Mouse (Mus musculus) limb, embryonic 14.5 days (tissue): ENCODE data around the gene Kctd12. TPM values are rescaled to one million over a fixed set of nuclear protein-coding genes. Genes with fewer than 3 reads are reported as not detected.
A peak's percentile ranks its signal among the peaks of the same experiment; 100 is the strongest.

Source experiments
- ATAC-seq: fragments of 200-750 bp; cut with Nextera tagmentation; 2 replicates; pipeline ENCODE4 v1.8.0; 2017; ENCODE audit warnings: low read depth, moderate number of reproducible peaks, moderate TSS enrichment; ENCODE audit not compliant: low FRiP score
- DNase-seq: peaks from one replicate; pipeline ENCODE4 v3.0.0-alpha.2; 2015; ENCODE audit warnings: low spot score
- H3K27ac ChIP-seq: fragments of 300-500 bp; sonication (generic); replicated peaks from 2 replicates; pipeline ENCODE4 v1.5.1; 2014; ENCODE audit warnings: low read depth, mild to moderate bottlenecking, low read length, moderate library complexity, mixed read lengths
- H3K27me3 ChIP-seq: fragments of 300-500 bp; sonication (generic); 2 replicates; pipeline ENCODE4 v1.6.1; 2014; ENCODE audit warnings: low read length, mixed read lengths; ENCODE audit not compliant: control insufficient read depth, insufficient read depth
- H3K36me3 ChIP-seq: fragments of 300-500 bp; sonication (generic); 2 replicates; pipeline ENCODE4 v1.6.1; 2014; ENCODE audit warnings: mild to moderate bottlenecking, low read length, moderate library complexity, mixed read lengths; ENCODE audit not compliant: control insufficient read depth, insufficient read depth
- H3K4me1 ChIP-seq: fragments of 300-500 bp; sonication (generic); 2 replicates; pipeline ENCODE4 v1.6.1; 2014; ENCODE audit warnings: antibody characterized with exemption, low read length, mixed read lengths; ENCODE audit not compliant: control insufficient read depth, insufficient read depth
- H3K4me2 ChIP-seq: fragments of 300-500 bp; sonication (generic); replicated peaks from 2 replicates; pipeline ENCODE4 v1.6.1; 2014; ENCODE audit warnings: low read depth, mild to moderate bottlenecking, low read length, moderate library complexity; ENCODE audit not compliant: severe bottlenecking
- H3K4me3 ChIP-seq: fragments of 300-500 bp; sonication (generic); replicated peaks from 2 replicates; pipeline ENCODE4 v1.5.1; 2014; ENCODE audit warnings: low read length
- H3K9ac ChIP-seq: fragments of 300-500 bp; sonication (generic); 2 replicates; pipeline ENCODE4 v1.6.1; 2014; ENCODE audit warnings: mild to moderate bottlenecking, low read depth, low read length, moderate library complexity; ENCODE audit not compliant: severe bottlenecking
- H3K9me3 ChIP-seq: fragments of 300-500 bp; sonication (generic); 2 replicates; pipeline ENCODE4 v1.6.1; 2016; ENCODE audit warnings: low read length; ENCODE audit not compliant: control insufficient read depth
- POLR2A ChIP-seq: fragments of 200-500 bp; IDR thresholded peaks from 2 replicates; pipeline ENCODE4 v1.8.0; 2012; ENCODE audit warnings: inconsistent platforms, mild to moderate bottlenecking, moderate library complexity, borderline replicate concordance; ENCODE audit not compliant: insufficient read depth, insufficient read length; ENCODE audit errors: extremely low read depth
- WGBS: fragments of 180-500 bp; shearing (Covaris S2); extraction: QIAGEN DNeasy Blood & Tissue Kit; methylation state at CpG from one replicate; pipeline ENCODE4 v1.1.7; 2014; 5-methylcytosine and 5-hydroxymethylcytosine counted together
- polyA plus RNA-seq, 2 experiments: library from polyadenylated mRNA; depleted of rRNA in 1 of 2; stranded (reverse) in 1 of 2; unstranded in 1 of 2; fragments of >200 nt; fragmentation: Nextera tagmentation in 1 of 2; extraction: Ambion mirVana in 1 of 2; gene quantifications; 2 replicates each; pipeline versions ENCODE4 v1.2.1 to v1.2.3; 2012 to 2014

Gene Kctd12
- polyA plus RNA-seq, 2 experiments, result 81.4 to 114 TPM

DNA sequence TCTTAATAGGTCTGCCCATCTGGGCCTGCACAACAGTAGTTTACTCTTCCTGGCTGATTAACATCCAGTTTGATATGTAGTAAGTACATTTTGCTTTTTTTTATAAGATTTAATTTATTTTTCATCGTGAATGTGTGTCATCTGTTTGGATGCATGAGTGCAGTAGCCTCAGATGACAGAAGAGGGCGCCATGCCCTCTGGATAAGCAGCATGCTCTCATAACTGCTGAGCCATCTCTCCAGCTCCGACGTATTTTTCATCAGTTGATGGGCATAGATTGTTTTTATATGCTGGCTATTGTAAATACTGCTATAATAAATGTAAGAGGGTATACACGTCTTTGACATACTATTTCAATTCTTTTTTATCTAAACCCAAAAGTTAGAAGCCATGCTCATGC lies 29.3 kb upstream of the Kctd12 start:
- H3K9ac ChIP-seq, result no peak overlapping the region
- no peak overlapping the region for H3K4me2 ChIP-seq
- H3K27me3 ChIP-seq, result no peaks in the 10 kb centered on the region
- no peaks in the 10 kb centered on the region for H3K4me1 ChIP-seq
- peak; percentile 5 for DNase-seq
- TF ChIP-seq POLR2A, result no peak
- 45% methylated on average over 5 of the region's 5 CpGs for WGBS
- no peak for ATAC-seq
- no peaks in the 10 kb centered on the region for H3K36me3 ChIP-seq
- H3K4me3 ChIP-seq, result no peak overlapping the region
- H3K27ac ChIP-seq, result no peak overlapping the region
- no peaks in the 10 kb centered on the region for H3K9me3 ChIP-seq

DNA sequence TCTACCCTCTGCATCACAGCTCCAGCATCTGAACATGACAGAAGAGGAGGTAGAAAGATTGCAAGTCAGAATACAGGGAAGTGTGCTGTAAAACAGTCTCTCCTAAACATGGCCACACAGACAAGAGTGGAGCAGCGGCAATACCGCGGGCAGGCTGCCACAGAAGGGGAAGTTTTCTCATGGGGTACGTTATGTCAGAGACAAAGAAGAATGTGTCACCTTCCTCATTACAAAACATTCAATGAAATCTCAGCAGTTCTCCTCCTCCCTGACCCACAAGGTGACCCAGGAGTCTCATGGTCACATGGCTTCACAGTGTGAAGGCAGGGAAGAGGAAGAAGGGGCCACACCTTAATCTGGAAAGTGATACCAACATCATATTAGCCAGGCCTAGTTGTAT lies 25.3 kb upstream of the Kctd12 start:
- Histone ChIP-seq H3K9me3 (no peaks in the 10 kb centered on the region; the same call in 1 of the 2 replicates), H3K9ac (no peak overlapping the region), H3K27me3 (no peaks in the 10 kb centered on the region), H3K4me2 (no peak overlapping the region), H3K4me3 (no peak overlapping the region), H3K36me3 (no peaks in the 10 kb centered on the region), H3K27ac (no peak overlapping the region), H3K4me1 (no peaks in the 10 kb centered on the region)
- WGBS, result 88% methylated on average over 4 of the region's 4 CpGs
- TF ChIP-seq POLR2A, result no peak
- ATAC-seq (no peak), DNase-seq (no peak)

DNA sequence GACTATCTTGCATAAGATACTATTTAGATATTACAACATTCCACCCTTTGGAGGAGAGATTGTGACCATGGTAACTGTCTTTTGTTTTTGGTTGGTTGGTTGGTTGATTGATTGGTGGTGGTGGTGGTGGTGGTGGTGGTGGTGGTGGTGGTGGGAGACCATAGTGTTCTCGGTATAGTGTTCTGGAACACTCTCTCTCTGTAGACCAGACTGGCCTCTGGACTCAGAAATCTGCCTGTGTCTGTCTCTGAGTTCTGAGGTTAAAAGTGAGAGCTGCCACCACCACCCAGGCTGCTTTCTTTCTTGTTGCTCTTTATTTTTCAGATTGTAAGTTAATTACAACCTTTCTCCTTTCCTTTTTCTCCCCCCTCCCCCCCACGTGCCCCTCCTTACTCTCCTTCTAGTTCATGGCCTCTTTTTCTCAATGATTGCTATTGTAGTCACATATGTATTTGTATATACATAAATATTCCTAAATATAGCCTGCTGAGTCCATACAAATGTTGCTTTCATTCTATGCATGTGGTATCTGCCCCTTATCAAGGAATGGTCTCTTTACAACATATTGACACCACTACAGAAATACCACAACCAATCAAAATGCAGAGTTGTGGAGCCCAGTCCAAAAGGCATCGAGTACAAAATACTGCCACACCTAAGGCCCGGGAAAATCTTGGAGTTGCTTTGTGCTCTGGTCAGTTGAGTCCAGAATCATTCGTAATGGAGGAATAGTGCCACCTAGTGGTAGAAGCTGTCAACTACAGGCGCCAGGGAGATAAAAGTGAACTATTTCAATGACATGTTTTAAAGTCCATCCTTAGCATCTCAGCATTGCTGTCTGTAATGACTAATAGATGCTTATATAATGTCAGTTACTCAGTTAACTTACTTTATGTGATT lies 12.5 kb upstream of the Kctd12 start:
- Histone ChIP-seq H3K4me2 (no peak overlapping the region), H3K27me3 (no peaks in the 10 kb centered on the region), H3K9ac (no peak overlapping the region), H3K36me3 (no peaks in the 10 kb centered on the region), H3K4me3 (no peak overlapping the region), H3K4me1 (peaks cover 1% of the 10 kb centered on the region; the same call in 1 of the 2 replicates), H3K9me3 (no peaks in the 10 kb centered on the region), H3K27ac (no peak overlapping the region)
- ATAC-seq (peak; percentile 53; the same call in 1 of the 2 replicates), DNase-seq (peak; percentile 86)
- no peak for TF ChIP-seq POLR2A
- 17% methylated on average over 6 of the region's 6 CpGs for WGBS

DNA sequence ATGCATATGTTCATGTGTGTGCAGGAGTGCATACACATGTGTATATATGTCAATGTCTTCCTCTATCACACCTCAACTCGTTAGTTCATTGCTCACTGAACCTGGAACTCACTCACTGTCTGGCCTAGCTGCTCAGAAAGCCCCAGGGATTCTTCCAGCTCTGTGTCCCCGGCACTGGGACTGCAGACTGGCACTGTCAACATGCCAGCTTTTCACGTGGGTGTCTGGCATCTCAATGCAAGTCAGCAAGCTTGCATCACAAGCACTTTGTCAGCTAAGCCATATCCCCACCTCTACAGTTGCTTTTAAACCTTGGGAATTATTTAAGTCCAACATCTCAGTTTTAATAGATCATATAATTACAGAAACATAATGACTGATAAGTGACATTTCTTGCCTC lies 8.3 kb upstream of the Kctd12 start:
- Histone ChIP-seq H3K4me1 (peaks cover 19% of the 10 kb centered on the region), H3K9me3 (no peaks in the 10 kb centered on the region), H3K36me3 (no peaks in the 10 kb centered on the region), H3K4me2 (no peak overlapping the region), H3K9ac (no peak overlapping the region), H3K27ac (no peak overlapping the region), H3K27me3 (no peaks in the 10 kb centered on the region), H3K4me3 (no peak overlapping the region)
- ATAC-seq (no peak), DNase-seq (no peak)
- TF ChIP-seq POLR2A, result no peak
- 59% methylated on average over 3 of the region's 3 CpGs for WGBS

DNA sequence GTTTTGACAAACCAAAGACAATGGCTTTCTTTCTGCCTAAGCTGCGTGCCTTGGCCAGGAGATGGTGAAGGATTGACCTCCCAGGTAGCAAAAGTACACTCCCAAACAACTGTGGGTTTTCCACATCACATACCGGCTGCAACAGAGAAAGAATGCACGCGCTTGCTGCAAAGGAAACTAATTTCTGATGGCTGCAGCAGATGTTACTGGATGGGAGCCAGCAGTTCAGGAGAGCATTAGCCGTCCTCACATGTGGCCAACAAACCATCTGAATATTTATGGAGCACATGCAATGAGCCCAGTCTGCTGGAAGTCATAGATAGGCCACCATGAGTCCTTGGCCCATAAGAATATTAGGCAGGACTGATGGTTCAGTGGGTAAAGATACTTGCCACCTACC lies 7.4 kb upstream of the Kctd12 start:
- H3K4me2 ChIP-seq, result no peak overlapping the region
- peaks cover 19% of the 10 kb centered on the region for H3K4me1 ChIP-seq
- 34% methylated on average over 5 of the region's 5 CpGs for WGBS
- no peak overlapping the region for H3K4me3 ChIP-seq
- ATAC-seq (peak; percentile 38; the same call in 1 of the 2 replicates), DNase-seq (peak; percentile 79)
- no peak overlapping the region for H3K27ac ChIP-seq
- no peak for TF ChIP-seq POLR2A
- H3K27me3 ChIP-seq, result no peaks in the 10 kb centered on the region
- H3K9me3 ChIP-seq, result no peaks in the 10 kb centered on the region
- H3K9ac ChIP-seq, result no peak overlapping the region
- no peaks in the 10 kb centered on the region for H3K36me3 ChIP-seq
